Mouse (Mus musculus) adrenal gland, adult 2 months (tissue): ENCODE measurements around the gene Prkar2b. TPM values are rescaled to one million over a fixed set of nuclear protein-coding genes. Genes with fewer than 3 reads are reported as not detected.
A peak's percentile ranks its signal among the peaks of the same experiment; 100 is the strongest.

Experiments
- DNase-seq: peaks from one replicate; pipeline ENCODE4 v3.0.0; 2021
- long read RNA-seq: library from polyadenylated mRNA; stranded (forward); transcript quantifications from one replicate; pipeline ENCODE4 v2.0.0, GENCODE M21; 2021
- polyA plus RNA-seq: library from polyadenylated mRNA; depleted of rRNA; stranded (reverse); fragments of >200 nt; gene quantifications from 2 replicates; pipeline ENCODE4 v1.2.3, GENCODE M21; 2012; rRNA removed
- total RNA-seq, 2 experiments: library from RNA; stranded (reverse); gene quantifications; 2 replicates each; pipeline ENCODE4 v1.2.3; 2021

Gene Prkar2b
- total RNA-seq, result 100 to 1,000 TPM; 336 to 511 TPM
- polyA plus RNA-seq, result 134 and 196 TPM in 2 replicates
- long read RNA-seq, transcript Prkar2b-202 (11 exons, 3,378 nt), result major isoform, 377 of 460 reads
- long read RNA-seq, transcript Prkar2b-201 (12 exons, 1,657 nt), result minor isoform, 41 of 460 reads
- long read RNA-seq, partial matches to known transcripts, result 17 of 460 reads
- long read RNA-seq, other reads (novel, unspliced or antisense), result 25 of 460 reads

DNA sequence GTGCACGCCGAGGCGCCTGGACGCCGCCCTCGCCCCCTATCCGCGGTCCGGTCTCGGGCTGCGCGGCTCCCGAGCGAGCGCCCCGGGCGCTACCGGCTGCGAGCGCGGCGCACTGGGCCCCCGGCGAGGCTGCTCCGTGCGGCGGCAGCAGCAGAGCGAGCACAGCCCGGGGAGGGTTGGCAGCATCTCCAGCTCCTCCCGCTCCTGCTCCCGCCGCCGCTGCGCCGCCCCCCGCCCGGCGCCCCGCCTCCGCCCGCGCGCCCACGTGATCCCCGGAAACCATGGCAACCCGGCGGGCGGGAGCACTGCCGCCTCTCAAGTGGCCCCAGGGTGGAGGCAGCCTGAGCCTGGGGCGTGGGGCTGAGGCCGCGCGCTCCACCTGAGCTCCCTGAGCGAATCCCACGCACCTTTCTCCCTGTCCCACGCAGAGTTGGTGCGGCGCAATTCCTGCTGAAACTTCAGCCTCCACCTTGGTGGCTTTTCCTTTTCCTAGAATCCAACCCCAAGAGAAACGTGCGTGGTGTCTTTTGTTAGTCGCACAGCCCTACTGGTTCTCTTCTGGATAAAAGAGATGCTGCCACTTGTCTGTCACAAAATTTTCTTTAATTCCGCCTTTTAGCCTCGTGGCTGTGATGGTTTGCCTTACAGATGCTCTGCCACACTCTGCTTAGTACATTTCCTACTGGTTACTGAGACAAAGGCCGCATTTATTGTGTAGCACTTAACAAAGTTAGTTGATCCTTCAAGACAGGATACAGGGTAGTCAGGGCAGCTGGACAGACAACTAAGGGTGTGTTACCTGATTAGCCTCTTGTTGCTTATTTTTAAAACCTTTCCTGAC, at the start of gene Prkar2b:
Gene Prkar2b, minus strand, starts transcription at position 207 of the 841 bp plus-strand sequence.
- DNase-seq, result peak; percentile 97

GRCm38 (mm10) chr12:32109201-32109600, 48.1 kb upstream of the Prkar2b start:
- DNase-seq, result peak; percentile 92

GRCm38 (mm10) chr12:32104955-32105521, 43.9 kb upstream of the Prkar2b start:
- no peak for DNase-seq

- peak; percentile 76 for DNase-seq
Observed at GRCm38 (mm10) chr12:32104451-32104862, 43.4 kb upstream of the Prkar2b start.

- no peak for DNase-seq
Observed at GRCm38 (mm10) chr12:32101306-32101705, 40.2 kb upstream of the Prkar2b start.

DNA sequence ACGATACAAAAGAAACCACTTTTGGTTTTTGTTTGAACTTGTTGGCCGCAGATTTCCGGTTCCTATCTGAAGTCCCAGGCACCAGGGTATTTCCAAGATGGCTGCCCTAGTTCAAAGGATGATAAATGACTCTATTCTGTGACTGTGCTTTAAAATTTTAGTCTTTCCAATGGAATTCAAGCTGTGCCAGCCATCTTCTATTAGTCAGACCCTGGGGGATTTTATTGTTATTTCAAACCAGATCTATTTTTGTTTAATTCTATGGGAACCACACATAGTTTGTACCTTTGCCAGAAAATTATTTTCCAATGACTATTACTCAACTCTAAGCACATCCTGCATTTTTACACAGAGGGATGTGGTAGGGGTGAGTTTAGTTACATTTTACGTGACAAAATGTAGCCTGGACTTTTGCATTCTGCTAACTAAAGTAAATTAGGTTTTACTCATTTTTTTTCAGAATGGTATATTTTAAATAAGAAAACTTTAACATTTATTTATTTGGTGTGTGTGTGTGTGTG, 38.6 kb upstream of the Prkar2b start:
- DNase-seq, result no peak

- no peak for DNase-seq
Observed at GRCm38 (mm10) chr12:32098596-32098995, 37.5 kb upstream of the Prkar2b start.

DNA sequence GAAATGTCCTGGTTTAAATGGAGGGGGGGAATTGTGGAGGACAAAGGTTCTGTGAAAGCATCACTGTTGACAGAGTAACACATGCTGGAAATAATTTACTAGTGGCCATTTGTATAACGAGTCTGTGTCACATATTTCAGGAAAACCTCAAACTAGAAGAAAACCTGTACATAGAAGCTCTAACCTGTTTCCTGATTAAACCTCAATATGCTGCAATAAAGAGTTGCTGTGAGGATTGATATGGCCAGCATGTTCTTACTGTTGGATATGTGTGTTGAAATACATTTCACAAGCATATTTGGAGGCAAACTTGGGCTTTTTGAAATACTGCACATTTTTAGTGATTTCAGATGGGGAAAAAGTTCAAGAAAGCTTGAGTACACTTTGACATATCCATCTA, 36.0 kb upstream of the Prkar2b start:
- no peak for DNase-seq

DNA sequence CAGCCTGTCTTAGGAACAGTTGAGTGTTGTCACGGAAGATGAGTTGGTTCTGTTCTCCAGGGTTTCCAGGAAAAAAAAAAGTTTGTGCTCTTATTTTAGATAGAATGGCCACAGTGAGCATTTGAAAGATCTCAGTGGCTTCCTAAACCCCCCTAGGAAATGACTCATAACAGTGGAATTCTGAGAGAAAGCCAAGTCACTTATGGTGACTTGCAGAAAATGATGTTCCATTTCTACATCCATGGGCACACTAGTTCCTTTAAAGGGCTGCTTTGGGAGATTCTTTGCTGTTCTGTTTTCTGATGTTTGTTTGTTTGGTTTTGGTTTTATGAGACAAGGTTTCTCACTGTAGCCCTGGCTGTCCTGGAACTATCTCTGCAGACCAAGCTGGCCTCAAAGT, 34.1 kb upstream of the Prkar2b start:
- DNase-seq, result no peak

GRCm38 (mm10) chr12:32092452-32092851, 31.4 kb upstream of the Prkar2b start:
- DNase-seq, result no peak

DNA sequence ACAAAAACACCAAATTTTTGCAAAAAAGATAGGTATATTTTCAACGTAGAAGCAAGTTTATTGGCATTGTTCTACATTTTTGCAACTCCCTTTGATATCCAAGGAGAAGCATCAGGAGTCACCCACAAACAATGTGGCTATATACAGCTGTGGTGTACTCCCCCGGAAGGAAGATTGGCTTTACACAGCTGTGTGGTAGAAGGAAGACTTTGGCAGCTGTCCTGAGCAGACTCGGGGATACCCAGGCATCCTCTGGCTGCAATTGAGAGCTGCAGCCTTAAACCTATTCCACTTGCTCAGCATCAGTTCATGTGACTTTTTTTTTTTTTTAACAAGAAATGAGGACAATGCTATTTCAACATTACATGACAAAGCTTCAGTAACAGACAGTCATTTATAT, 27.5 kb upstream of the Prkar2b start:
- DNase-seq, result no peak

GRCm38 (mm10) chr12:32087339-32087738, 26.2 kb upstream of the Prkar2b start:
- no peak for DNase-seq

DNA sequence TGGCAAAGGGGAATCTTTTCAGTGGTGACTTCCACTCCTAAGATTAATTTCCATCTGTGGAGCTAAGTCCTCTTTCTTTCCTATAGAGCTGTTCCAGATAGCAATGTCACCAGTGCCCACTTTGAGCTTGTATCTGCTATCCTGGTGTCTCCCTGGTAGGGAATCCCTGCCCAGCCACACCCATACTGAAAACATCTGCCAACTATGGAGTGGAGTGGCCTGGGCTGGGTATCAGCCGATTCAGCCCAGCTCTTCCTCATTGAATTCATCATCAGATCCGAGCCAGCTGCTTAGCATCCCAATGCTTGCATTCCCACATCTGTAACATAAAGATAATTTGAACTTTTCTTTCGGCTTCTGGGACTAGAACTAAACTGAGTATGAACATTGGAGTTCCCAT, 25.8 kb upstream of the Prkar2b start:
- DNase-seq, result no peak

DNA sequence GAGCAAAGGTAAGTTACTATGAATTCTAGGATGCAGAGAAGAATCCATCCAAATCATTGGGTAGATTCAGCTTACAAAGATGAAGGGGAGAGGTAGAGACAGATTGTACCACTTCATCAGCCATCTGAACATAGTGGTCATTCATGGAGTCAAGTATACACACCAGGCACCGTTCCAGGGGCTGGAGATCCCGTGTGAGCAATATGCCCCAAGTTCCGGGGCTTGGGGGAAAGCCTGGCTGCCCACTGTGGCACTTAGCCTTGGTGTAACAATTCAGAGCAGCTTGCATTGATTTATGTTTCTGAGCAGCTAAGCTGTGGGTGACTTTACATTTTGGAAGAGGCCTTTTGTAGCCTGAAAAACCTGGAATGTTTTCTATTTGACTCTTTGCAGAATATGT, 24.8 kb upstream of the Prkar2b start:
- DNase-seq, result peak; percentile 52

DNA sequence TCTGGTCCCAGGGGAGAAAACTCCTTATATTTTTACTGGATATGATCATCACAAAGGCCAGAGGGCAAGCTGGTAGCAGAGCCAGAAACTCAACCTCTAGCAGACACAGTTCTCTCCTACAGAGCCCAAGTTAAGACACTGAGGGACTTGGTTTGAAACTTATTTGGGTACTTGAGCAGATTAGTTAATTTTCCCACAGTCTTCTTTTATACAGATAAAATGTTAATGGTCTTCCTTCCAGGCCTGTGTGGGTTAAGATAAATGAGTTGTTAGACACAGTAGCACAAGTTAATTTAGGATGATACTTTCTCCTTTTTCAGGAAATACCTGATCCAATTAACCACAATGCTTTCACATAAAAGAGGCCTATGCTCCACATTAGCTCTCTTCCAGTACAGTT, 24.1 kb upstream of the Prkar2b start:
- DNase-seq, result no peak

- DNase-seq, result no peak
Observed at GRCm38 (mm10) chr12:32084601-32085000, 23.5 kb upstream of the Prkar2b start.

- DNase-seq, result no peak
Observed at GRCm38 (mm10) chr12:32080692-32081091, 19.6 kb upstream of the Prkar2b start.

- no peak for DNase-seq
Observed at GRCm38 (mm10) chr12:32077403-32077802, 16.3 kb upstream of the Prkar2b start.

- no peak for DNase-seq
Observed at GRCm38 (mm10) chr12:32075831-32076715, 15.0 kb upstream of the Prkar2b start.

GRCm38 (mm10) chr12:32074271-32074670, 13.2 kb upstream of the Prkar2b start:
- DNase-seq, result no peak

- DNase-seq, result no peak
Observed at GRCm38 (mm10) chr12:32066004-32066403, 4.9 kb upstream of the Prkar2b start.
